Mouse (Mus musculus): ENCODE data around the gene 1190007I07Rik. TPM values are rescaled to one million over a fixed set of nuclear protein-coding genes. Genes with fewer than 3 reads are reported as not detected.
"Not testable (repeated sequence)": the region's sequence is repeated elsewhere in the genome, so short reads cannot be mapped to it uniquely, and the experiment has no call there.

Gene 1190007I07Rik
- polyA plus RNA-seq, 1 experiment from 2014 or later, result 42.7 TPM

DNA sequence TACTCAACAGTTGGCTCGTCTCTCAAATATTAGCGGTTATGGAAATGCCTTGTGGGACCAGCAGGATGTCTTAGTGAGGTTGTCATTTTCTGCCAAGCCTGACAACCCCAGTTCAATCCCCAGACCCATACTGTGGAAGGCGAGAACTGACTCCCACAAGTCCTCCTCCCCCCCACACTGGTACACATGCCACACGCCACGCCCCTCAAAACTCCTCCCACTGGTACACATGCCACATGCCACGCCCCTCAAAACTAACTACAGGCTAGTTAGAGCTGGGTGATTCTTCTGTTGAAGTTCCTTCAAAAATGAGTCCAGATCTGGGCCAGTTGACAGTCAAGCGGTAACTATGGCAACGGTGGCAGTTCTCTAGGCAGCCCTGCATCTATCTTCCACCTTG, 23.1 kb upstream of the 1190007I07Rik start:
- Histone ChIP-seq H3K27me3 (no peaks in the 10 kb centered on the region), H3K9me3 (replicated peaks) (no peaks in the 10 kb centered on the region), H3K4me1 (no peaks in the 10 kb centered on the region), H3K27ac (no peak overlapping the region), H3K4me3 (no peak overlapping the region), H3K36me3 (ENCODE audit: poor library complexity, severe bottlenecking) (peaks cover 78% of the 10 kb centered on the region), H3K4me2 (no peak overlapping the region), H3K9ac (no peak overlapping the region)
- no peak for ATAC-seq
- 95% methylated on average over 8 of the region's 8 CpGs for WGBS

DNA sequence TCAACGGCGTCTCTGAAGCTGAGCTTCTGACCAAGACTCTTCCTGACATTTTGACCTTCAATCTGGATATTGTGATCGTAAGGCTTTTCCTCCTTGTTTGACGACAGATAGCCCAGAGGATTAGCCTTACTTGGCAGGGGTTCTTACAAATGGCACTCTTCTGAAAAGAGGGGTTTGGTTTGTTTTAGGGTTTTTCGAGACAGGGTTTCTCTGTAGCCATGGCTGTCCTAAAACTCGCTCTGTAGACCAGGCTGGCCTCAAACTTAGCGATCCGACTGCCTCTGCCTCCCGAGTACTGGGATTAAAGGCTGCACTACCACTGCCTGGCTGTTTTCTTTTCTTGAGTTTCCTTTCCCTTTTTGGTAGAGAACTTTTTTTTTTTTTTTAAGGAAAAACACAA, 18.5 kb upstream of the 1190007I07Rik start:
- Histone ChIP-seq H3K4me3 (no peak overlapping the region), H3K9me3 (replicated peaks) (no peaks in the 10 kb centered on the region), H3K4me2 (no peak overlapping the region), H3K27me3 (no peaks in the 10 kb centered on the region), H3K27ac (no peak overlapping the region), H3K9ac (no peak overlapping the region), H3K36me3 (ENCODE audit: poor library complexity, severe bottlenecking) (peaks cover 92% of the 10 kb centered on the region), H3K4me1 (no peaks in the 10 kb centered on the region)
- 88% methylated on average over 9 of the region's 9 CpGs for WGBS
- ATAC-seq, result no peak

GRCm38 (mm10) chr10:82639032-82639698, 16.1 kb upstream of the 1190007I07Rik start:
- no peaks in the 10 kb centered on the region for H3K4me1 ChIP-seq
- no peak overlapping the region for H3K27ac ChIP-seq
- no peaks in the 10 kb centered on the region for H3K27me3 ChIP-seq
- H3K9me3 ChIP-seq (replicated peaks), result no peaks in the 10 kb centered on the region
- 93% methylated on average over 8 of the region's 8 CpGs for WGBS
- no peak overlapping the region for H3K9ac ChIP-seq
- H3K4me3 ChIP-seq, result no peak overlapping the region
- H3K36me3 ChIP-seq (ENCODE audit: poor library complexity, severe bottlenecking), result peaks cover 78% of the 10 kb centered on the region
- no peak for ATAC-seq
- H3K4me2 ChIP-seq, result no peak overlapping the region

- Histone ChIP-seq H3K4me2 (no peak overlapping the region), H3K4me3 (no peak overlapping the region), H3K9me3 (replicated peaks) (no peaks in the 10 kb centered on the region), H3K27ac (no peak overlapping the region), H3K36me3 (ENCODE audit: poor library complexity, severe bottlenecking) (peaks cover 74% of the 10 kb centered on the region), H3K9ac (no peak overlapping the region), H3K27me3 (no peaks in the 10 kb centered on the region), H3K4me1 (peaks cover 5% of the 10 kb centered on the region)
- ATAC-seq, result no peak
- 99% methylated on average over 3 of the region's 3 CpGs for WGBS
These were observed 13.3 kb upstream of the 1190007I07Rik start for GRCm38 (mm10) chr10:82636321-82636720.

GRCm38 (mm10) chr10:82634348-82634747, 11.3 kb upstream of the 1190007I07Rik start:
- Histone ChIP-seq H3K9ac (no peak overlapping the region), H3K4me1 (peaks cover 16% of the 10 kb centered on the region), H3K4me2 (no peak overlapping the region), H3K27ac (no peak overlapping the region), H3K36me3 (ENCODE audit: poor library complexity, severe bottlenecking) (peaks cover 55% of the 10 kb centered on the region), H3K9me3 (replicated peaks) (no peaks in the 10 kb centered on the region), H3K4me3 (no peak overlapping the region), H3K27me3 (no peaks in the 10 kb centered on the region)
- 95% methylated on average over 7 of the region's 7 CpGs for WGBS
- no peak for ATAC-seq

DNA sequence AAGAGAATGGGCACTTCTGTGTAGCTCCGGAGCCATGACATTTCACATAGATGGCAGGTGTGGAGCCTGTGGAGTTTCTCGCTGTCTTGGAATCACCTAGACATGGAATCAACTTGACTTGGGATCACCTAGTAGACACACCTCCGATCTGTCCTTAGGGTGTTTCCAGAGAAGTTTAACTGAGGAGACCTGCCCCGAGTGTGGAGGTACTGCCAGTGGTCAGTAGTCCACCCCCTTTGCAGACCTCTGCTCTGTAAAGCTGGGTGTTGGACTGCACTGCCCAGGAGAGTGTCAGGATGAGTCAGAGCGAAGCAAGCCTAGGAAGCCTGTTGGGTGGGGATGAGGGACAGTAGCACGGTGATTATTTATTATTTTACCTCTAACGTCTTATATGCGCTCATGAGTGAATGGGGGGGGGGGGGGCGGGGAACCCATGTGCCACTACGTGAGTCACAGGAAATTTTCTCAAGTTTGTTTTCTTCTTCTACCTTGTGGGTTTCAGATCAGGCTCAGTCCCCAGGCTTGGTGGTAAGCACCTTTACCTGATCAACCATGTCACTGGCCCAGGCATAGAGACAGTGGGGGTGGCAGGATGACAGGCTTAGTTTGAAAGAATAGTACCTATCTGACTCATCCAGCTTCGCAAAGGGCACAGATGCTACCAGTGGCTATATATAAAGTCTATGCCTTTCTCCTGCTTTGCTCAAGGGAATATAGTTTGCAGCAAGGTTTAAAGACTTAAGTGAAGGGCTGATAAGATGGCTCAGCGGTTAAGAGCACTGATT, 9.7 kb upstream of the 1190007I07Rik start:
- Histone ChIP-seq H3K4me2 (no peak overlapping the region), H3K9ac (no peak overlapping the region), H3K27me3 (no peaks in the 10 kb centered on the region), H3K9me3 (replicated peaks) (no peaks in the 10 kb centered on the region), H3K36me3 (ENCODE audit: poor library complexity, severe bottlenecking) (peaks cover 42% of the 10 kb centered on the region), H3K4me3 (no peak overlapping the region), H3K4me1 (peaks cover 23% of the 10 kb centered on the region), H3K27ac (no peak overlapping the region)
- WGBS, result over 99% methylated on average over 12 of the region's 12 CpGs
- no peak for ATAC-seq

- H3K36me3 ChIP-seq (ENCODE audit: poor library complexity, severe bottlenecking), result peaks cover 30% of the 10 kb centered on the region
- H3K27me3 ChIP-seq, result no peaks in the 10 kb centered on the region
- no peaks in the 10 kb centered on the region for H3K9me3 ChIP-seq (replicated peaks)
- H3K4me2 ChIP-seq, result peak overlapping the region; percentile 94
- peak overlapping the region; percentile 86 for H3K4me3 ChIP-seq
- H3K27ac ChIP-seq, result no peak overlapping the region
- no peak for ATAC-seq
- WGBS, result 81% methylated on average over 7 of the region's 7 CpGs
- H3K9ac ChIP-seq, result peak overlapping the region; percentile 86; the same call in 1 of the 2 replicates
- peaks cover 23% of the 10 kb centered on the region for H3K4me1 ChIP-seq
These were observed 8.1 kb upstream of the 1190007I07Rik start for GRCm38 (mm10) chr10:82631133-82631532.

GRCm38 (mm10) chr10:82630497-82630896, 7.5 kb upstream of the 1190007I07Rik start:
- Histone ChIP-seq H3K4me1 (peaks cover 23% of the 10 kb centered on the region), H3K27ac (peak overlapping the region; percentile 91; the same call in 1 of the 2 replicates), H3K9me3 (replicated peaks) (no peaks in the 10 kb centered on the region), H3K4me3 (peak overlapping the region; percentile 86), H3K9ac (peak overlapping the region; percentile 86), H3K4me2 (peak overlapping the region; percentile 94), H3K36me3 (ENCODE audit: poor library complexity, severe bottlenecking) (peaks cover 28% of the 10 kb centered on the region), H3K27me3 (no peaks in the 10 kb centered on the region)
- WGBS, result 18% methylated on average over 7 of the region's 7 CpGs
- ATAC-seq, result no peak

DNA sequence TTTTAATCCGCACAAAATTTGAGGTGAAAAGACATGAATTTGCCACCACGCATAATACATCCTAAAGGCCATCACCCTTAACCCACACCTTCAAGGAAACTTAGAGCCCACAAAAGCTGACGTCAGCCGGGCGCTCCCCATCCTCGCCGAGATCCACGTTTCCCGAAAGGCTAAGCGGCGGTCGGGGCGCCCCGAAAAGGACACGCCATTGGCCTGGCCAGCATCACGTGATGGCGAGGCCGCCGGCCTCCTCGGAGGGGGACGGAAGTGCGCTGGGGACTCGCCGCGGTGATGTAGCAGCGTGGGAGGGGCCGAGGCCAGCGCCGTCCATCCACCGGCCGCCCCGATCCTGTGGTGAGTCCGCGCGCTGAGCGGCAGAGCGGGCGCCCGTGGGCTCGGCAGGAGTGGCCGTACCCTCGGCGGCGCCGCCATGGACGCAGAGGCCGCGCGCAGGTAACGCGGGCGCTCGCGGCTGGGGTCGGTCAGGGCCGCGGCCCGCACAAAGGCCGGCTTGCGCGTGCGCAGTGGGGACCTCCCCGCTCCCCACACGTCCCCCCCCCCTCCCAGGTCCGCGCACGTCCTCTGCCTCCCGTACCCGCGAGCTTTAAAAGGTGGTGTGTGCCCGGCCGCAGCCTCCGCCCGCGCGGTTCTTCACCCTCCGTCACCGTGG, 6.7 kb upstream of the 1190007I07Rik start, which contains the start of gene Tdg:
Gene Tdg, plus strand, starts transcription at position 243 of the 670 bp plus-strand sequence.
- WGBS, result 0% methylated on average over 38 of the region's 78 CpGs
- peak within 1 kb of the TSS; percentile 86 for H3K9ac ChIP-seq
- peak; percentile 97 for ATAC-seq

DNA sequence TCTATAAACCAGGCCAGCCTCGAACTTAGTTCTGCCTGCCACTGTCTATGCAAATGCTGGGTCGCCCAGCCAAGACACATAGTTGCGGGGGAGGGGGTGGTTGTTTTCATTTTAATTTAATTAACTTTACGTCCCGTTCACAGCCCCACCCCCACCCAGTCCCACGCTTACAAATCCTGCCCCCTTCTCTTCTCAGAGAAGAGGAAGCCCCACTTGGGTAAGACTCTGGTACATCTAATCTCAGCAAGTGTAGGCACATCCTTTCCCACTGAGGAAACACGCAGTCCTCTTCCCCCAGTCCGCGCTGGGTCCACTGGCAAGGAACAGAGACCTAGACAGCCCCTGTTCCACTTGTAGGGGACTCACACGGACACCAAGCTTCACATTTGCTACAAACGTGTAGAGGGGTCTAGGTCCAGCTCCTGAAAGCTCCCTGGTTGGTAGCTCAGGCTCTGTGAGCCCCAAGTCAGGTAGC, 6.1 kb upstream of the 1190007I07Rik start:
- peaks cover 21% of the 10 kb centered on the region for H3K36me3 ChIP-seq (ENCODE audit: poor library complexity, severe bottlenecking)
- no peaks in the 10 kb centered on the region for H3K27me3 ChIP-seq
- peaks cover 23% of the 10 kb centered on the region for H3K4me1 ChIP-seq
- H3K4me2 ChIP-seq, result peak overlapping the region; percentile 86
- peak overlapping the region; percentile 88 for H3K27ac ChIP-seq
- H3K4me3 ChIP-seq, result peak overlapping the region; percentile 86
- peak; percentile 63 for ATAC-seq
- no peaks in the 10 kb centered on the region for H3K9me3 ChIP-seq (replicated peaks)
- 7% methylated on average over 11 of the region's 11 CpGs for WGBS
- peak overlapping the region; percentile 86 for H3K9ac ChIP-seq

More for the DNA sequence above, 6.7 kb upstream of the 1190007I07Rik start, which contains the start of gene Tdg:
- Histone ChIP-seq H3K27ac (peak within 1 kb of the TSS; percentile 91), H3K4me1 (peaks cover 23% of the 10 kb centered on the region), H3K4me2 (peak within 1 kb of the TSS; percentile 94), H3K36me3 (ENCODE audit: poor library complexity, severe bottlenecking) (peaks cover 25% of the 10 kb centered on the region), H3K4me3 (peak within 1 kb of the TSS; percentile 86)
- not testable (repeated sequence) for H3K9me3 ChIP-seq (replicated peaks); H3K27me3 ChIP-seq

DNA sequence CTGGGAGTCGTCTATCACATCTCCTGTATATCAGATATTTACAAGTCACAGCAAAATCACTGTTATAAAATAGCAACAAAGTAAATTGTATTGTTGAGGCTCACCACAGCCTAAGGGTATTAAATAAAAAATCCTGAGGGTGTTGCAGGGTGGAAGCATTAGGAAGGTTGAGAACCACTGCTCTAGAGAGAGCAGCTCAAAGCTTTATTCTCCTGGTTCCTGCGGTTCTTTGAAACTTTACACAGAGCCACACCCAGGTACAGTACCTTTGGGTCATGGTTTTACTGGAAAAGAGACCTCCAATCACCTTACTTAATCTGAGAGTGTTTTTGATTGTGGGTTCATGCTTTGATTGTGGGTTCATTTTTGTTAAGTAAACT, 515 bp upstream of the 1190007I07Rik start:
- H3K4me1 ChIP-seq; H3K9me3 ChIP-seq (replicated peaks); H3K27me3 ChIP-seq; H3K36me3 ChIP-seq (ENCODE audit: poor library complexity, severe bottlenecking): not testable (repeated sequence)
- 0 out of 2 replicates have a peak, but pooled peaks have one; percentile 28 for ATAC-seq
- 3% methylated on average over 2 of the region's 2 CpGs for WGBS
- Histone ChIP-seq H3K9ac (peak overlapping the region; percentile 87), H3K4me3 (peak overlapping the region; percentile 77), H3K27ac (peak overlapping the region; percentile 78), H3K4me2 (peak overlapping the region; percentile 66)

GRCm38 (mm10) chr10:82622235-82622634, 793 bp downstream of the 1190007I07Rik start:
- Histone ChIP-seq H3K9me3 (replicated peaks) (no peaks in the 10 kb centered on the region), H3K9ac (peak overlapping the region; percentile 87), H3K27ac (no peak overlapping the region), H3K36me3 (ENCODE audit: poor library complexity, severe bottlenecking) (peaks cover 8% of the 10 kb centered on the region; the same call in 1 of the 2 replicates), H3K4me1 (peaks cover 6% of the 10 kb centered on the region), H3K27me3 (no peaks in the 10 kb centered on the region), H3K4me2 (peak overlapping the region; percentile 66), H3K4me3 (peak overlapping the region; percentile 77)
- no peak for ATAC-seq
- 33% methylated on average over 9 of the region's 9 CpGs for WGBS

Data from forebrain, embryonic 13.5 days (tissue).